In genomic region chr3:105872034-105872433, GRCm38 (mm10) we compare ENCODE assay signal across 14 mouse cellular contexts. TPM values are rescaled to one million over a fixed set of nuclear protein-coding genes. Genes with fewer than 3 reads are reported as not detected.
DNase-seq lines count a peak whose midpoint lies in the region; ATAC-seq and TF ChIP-seq lines count a peak whose summit lies in the region.
"Had no signal": no experiment of that assay in that cellular context is flagged by ENCODE, and none has a peak within 500 bp of the region (broad histone marks: within the 10 kb centered on the region; RNA-seq: fewer than 3 reads in every experiment).

No protein-coding gene starts in this region.

- peaks cover 2% of the 10 kb centered on the region for H3K4me1 ChIP-seq in cortical plate, adult 2 months (ENCODE audit: control insufficient read depth, insufficient read depth, low read length)
- H3K4me1 ChIP-seq in kidney, embryonic 16.5 days (ENCODE audit: insufficient read depth, low read length) = peaks cover 17% of the 10 kb centered on the region; the same call in 1 of the 2 replicates

- no peak for TF ChIP-seq CTCF in layer of hippocampus, adult 2 months (conservative IDR thresholded peaks at IDR 0.05)
- TF ChIP-seq CTCF in cortical plate, adult 2 months (IDR thresholded peaks at IDR 0.05; ENCODE audit: extremely low read depth, insufficient read depth, low read length) = no peak

- H3K9ac ChIP-seq in kidney, embryonic 16.5 days (replicated peaks; ENCODE audit: low read length) = no peak overlapping the region

- H3K4me3 ChIP-seq in layer of hippocampus, adult 2 months = peak overlapping the region; percentile 18; the same call in 1 of the 2 replicates
- H3K4me3 ChIP-seq in cortical plate, adult 2 months (ENCODE audit: insufficient read depth, low read length) = no peak overlapping the region
- no peak overlapping the region for H3K4me3 ChIP-seq in kidney, embryonic 16.5 days (ENCODE audit: low read length)

- no peak overlapping the region for H3K4me2 ChIP-seq in kidney, embryonic 16.5 days (replicated peaks; ENCODE audit: low read depth, low read length)

- H3K36me3 ChIP-seq in kidney, embryonic 16.5 days (ENCODE audit: insufficient read depth, low read length) = no peaks in the 10 kb centered on the region

- TF ChIP-seq POLR2A in cortical plate, adult 2 months (IDR thresholded peaks at IDR 0.05; ENCODE audit: extremely low read depth, insufficient read depth, low read length) = no peak

- DNase-seq in layer of hippocampus, adult 2 months (ENCODE audit: low spot score in 2 of 2) = no peak
- no peak for DNase-seq in layer of hippocampus, adult 11-12 months (ENCODE audit: low spot score)
- peak; percentile 50 for DNase-seq in NIH3T3 (ENCODE audit: low read depth)
- no peak for DNase-seq in cerebellum, postnatal 25 days
- DNase-seq in frontal cortex, postnatal 25 days (ENCODE audit: low spot score in 2 of 2) = no peak
- no peak for DNase-seq in adrenal gland, postnatal 14 days
- DNase-seq: cerebellum, adult 9-10 months; lung, adult 18-20 months; thymus, postnatal 14 days had no signal

- H3K9me3 ChIP-seq in kidney, embryonic 16.5 days (ENCODE audit: low read length) = no peaks in the 10 kb centered on the region

- 37% methylated on average over 6 of the region's 6 CpGs for WGBS in kidney, embryonic 16.5 days

- no peaks in the 10 kb centered on the region for H3K27me3 ChIP-seq in kidney, embryonic 16.5 days (ENCODE audit: insufficient read depth, low read length)
- H3K27me3 ChIP-seq: Patski had no signal

- peak overlapping the region; percentile 82 for H3K27ac ChIP-seq in layer of hippocampus, adult 2 months
- 0 out of 2 replicates have a peak overlapping the region, but pooled peaks have one; percentile 1 for H3K27ac ChIP-seq in cortical plate, adult 2 months (ENCODE audit: insufficient read depth, low read length)
- peak overlapping the region; percentile 65 for H3K27ac ChIP-seq in kidney, embryonic 16.5 days (ENCODE audit: low read length)

- ATAC-seq in kidney, embryonic 16.5 days (ENCODE audit: low FRiP score, low TSS enrichment) = no peak
- ATAC-seq: Patski had no signal

RNA-seq across cellular contexts. Expression of gene Tmigd3, which starts 1.3 kb away (rescaled TPM):
- total RNA-seq in layer of hippocampus, adult 2 months (2021) = 1 to 10 TPM in 1 of 2 experiments, under 1 TPM in 1; 0.37 to 1.1 TPM
- 0.15 TPM in 1 of 2 replicates, not detected in the other for polyA plus RNA-seq in cortical plate, adult 2 months (2012; rRNA removed)
- not detected in 2 replicates for polyA plus RNA-seq in kidney, embryonic 16.5 days (2015; fragmentation: Nextera tagmentation; extraction: Ambion mirVana)
- total RNA-seq in adrenal gland, postnatal 14 days (2021) = 0.38 TPM in 1 of 2 replicates, not detected in the other
- total RNA-seq: layer of hippocampus, postnatal 25 days had no signal
- polyA plus RNA-seq: neural tube, embryonic 11.5 days; Patski had no signal

RNA-seq across cellular contexts. Expression of gene Adora3, which starts 1.4 kb away (rescaled TPM):
- total RNA-seq in layer of hippocampus, adult 2 months (2021) = 1 to 10 TPM in 1 of 2 experiments, under 1 TPM in 1; 0.82 to 1.2 TPM
- polyA plus RNA-seq in cortical plate, adult 2 months (2012; rRNA removed) = 1.5 and 2.0 TPM in 2 replicates
- polyA plus RNA-seq in kidney, embryonic 16.5 days (2015; fragmentation: Nextera tagmentation; extraction: Ambion mirVana) = not detected in 2 replicates
- 0.33 TPM in 1 of 2 replicates, not detected in the other for total RNA-seq in adrenal gland, postnatal 14 days (2021)
- polyA plus RNA-seq: Patski had no signal

Comparison
In these comparisons a context has a peak if more than half of its experiments do, and no peak if none do; other contexts are left out.
1. H3K27ac ChIP-seq: peak in every context shown above with its lines; median percentile 82 in layer of hippocampus, adult 2 months; 65 in kidney, embryonic 16.5 days; 1 in cortical plate, adult 2 months.